Mouse (Mus musculus) megakaryocyte, embryonic 14.5 days (primary cell): Measurements from ENCODE around the gene Gab2.

Source experiments
- FLI1 ChIP-seq: IDR thresholded peaks from 2 replicates; pipeline ENCODE4 v1.6.1; 2012; ENCODE audit warnings: low read length, inconsistent platforms, mixed read lengths
- GATA1 ChIP-seq: IDR thresholded peaks from 3 replicates; pipeline ENCODE4 v1.6.1; 2012; ENCODE audit warnings: mixed read lengths, low read length, inconsistent platforms, borderline replicate concordance

GRCm38 (mm10) chr7:97301321-97301720 lies 219.9 kb downstream of the Gab2 start:
- TF ChIP-seq GATA1 (no peak), FLI1 (no peak)
